Mouse (Mus musculus): ENCODE measurements around the gene C8g. TPM values are rescaled to one million over a fixed set of nuclear protein-coding genes. Genes with fewer than 3 reads are reported as not detected.

C8g gene
- polyA plus RNA-seq, 1 experiment from 2014 or later = 5.5 TPM

- Histone ChIP-seq H3K27me3 (ENCODE audit: control insufficient read depth, insufficient read depth, low read length) (no peaks in the 10 kb centered on the region), H3K4me3 (ENCODE audit: low read depth, low read length) (no peak overlapping the region), H3K36me3 (ENCODE audit: control insufficient read depth, insufficient read depth, low read length) (no peaks in the 10 kb centered on the region), H3K4me1 (replicated peaks; ENCODE audit: control insufficient read depth, insufficient read depth, low read length) (no peaks in the 10 kb centered on the region), H3K4me2 (ENCODE audit: low read depth, low read length, severe bottlenecking) (no peak overlapping the region), H3K9ac (ENCODE audit: low read length) (no peak overlapping the region), H3K27ac (ENCODE audit: low read depth, low read length) (no peak overlapping the region), H3K9me3 (ENCODE audit: control insufficient read depth, low read length) (no peaks in the 10 kb centered on the region)
- DNase-seq (ENCODE audit: low spot score) (no peak), ATAC-seq (replicated peaks; ENCODE audit: low FRiP score) (no peak)
- 82% methylated on average over 8 of the region's 8 CpGs for WGBS
Measured at GRCm38 (mm10) chr2:25450853-25451647, 50.5 kb downstream of the C8g start.

Other genes starting within 250 kb of the C8g start
- gene Tmem203, start 246.3 kb downstream of the C8g start, polyA plus RNA-seq (2014; fragmentation: Nextera tagmentation; extraction: Ambion mirVana) = 13.6 and 15.8 TPM in 2 replicates
- gene Tprn, start 239.1 kb downstream of the C8g start, polyA plus RNA-seq (2014; fragmentation: Nextera tagmentation; extraction: Ambion mirVana) = 4.6 and 7.3 TPM in 2 replicates
- 222 and 238 TPM in 2 replicates for gene Ssna1, start 229.3 kb downstream of the C8g start, polyA plus RNA-seq (2014; fragmentation: Nextera tagmentation; extraction: Ambion mirVana)
- 116 and 126 TPM in 2 replicates for gene Anapc2, start 229.2 kb downstream of the C8g start, polyA plus RNA-seq (2014; fragmentation: Nextera tagmentation; extraction: Ambion mirVana)
- gene Tmem210, start 213.6 kb downstream of the C8g start, polyA plus RNA-seq (2014; fragmentation: Nextera tagmentation; extraction: Ambion mirVana) = not detected in 2 replicates
- not detected in 2 replicates for gene Lrrc26, start 211.8 kb downstream of the C8g start, polyA plus RNA-seq (2014; fragmentation: Nextera tagmentation; extraction: Ambion mirVana)
- gene Grin1, start 182.5 kb downstream of the C8g start, polyA plus RNA-seq (2014; fragmentation: Nextera tagmentation; extraction: Ambion mirVana) = 1.7 and 2.1 TPM in 2 replicates
- 75.7 and 77.8 TPM in 2 replicates for gene Man1b1, start 169.4 kb downstream of the C8g start, polyA plus RNA-seq (2014; fragmentation: Nextera tagmentation; extraction: Ambion mirVana)
- 20.1 and 20.5 TPM in 2 replicates for gene Dpp7, start 145.4 kb downstream of the C8g start, polyA plus RNA-seq (2014; fragmentation: Nextera tagmentation; extraction: Ambion mirVana)
- 3.1 and 5.4 TPM in 2 replicates for gene Uap1l1, start 136.0 kb downstream of the C8g start, polyA plus RNA-seq (2014; fragmentation: Nextera tagmentation; extraction: Ambion mirVana)
- 79.0 and 85.0 TPM in 2 replicates for gene Sapcd2, start 129.4 kb downstream of the C8g start, polyA plus RNA-seq (2014; fragmentation: Nextera tagmentation; extraction: Ambion mirVana)
- gene Entpd2, start 105.8 kb downstream of the C8g start, polyA plus RNA-seq (2014; fragmentation: Nextera tagmentation; extraction: Ambion mirVana) = 0.23 TPM in 1 of 2 replicates, not detected in the other
- 120 and 128 TPM in 2 replicates for gene Npdc1, start 102.4 kb downstream of the C8g start, polyA plus RNA-seq (2014; fragmentation: Nextera tagmentation; extraction: Ambion mirVana)
- not detected in 2 replicates for gene Fut7, start 78.5 kb downstream of the C8g start, polyA plus RNA-seq (2014; fragmentation: Nextera tagmentation; extraction: Ambion mirVana)
- gene Abca2, start 73.0 kb downstream of the C8g start, polyA plus RNA-seq (2014; fragmentation: Nextera tagmentation; extraction: Ambion mirVana) = 9.9 and 10.2 TPM in 2 replicates
- 0.61 and 0.77 TPM in 2 replicates for gene Clic3, start 44.9 kb downstream of the C8g start, polyA plus RNA-seq (2014; fragmentation: Nextera tagmentation; extraction: Ambion mirVana)
- gene Paxx, start 40.6 kb downstream of the C8g start, polyA plus RNA-seq (2014; fragmentation: Nextera tagmentation; extraction: Ambion mirVana) = 22.9 and 24.2 TPM in 2 replicates
- gene Ptgds, start 31.7 kb downstream of the C8g start, polyA plus RNA-seq (2014; fragmentation: Nextera tagmentation; extraction: Ambion mirVana) = 0.69 and 0.73 TPM in 2 replicates
- not detected in 2 replicates for gene Lcn12, start 7.8 kb downstream of the C8g start, polyA plus RNA-seq (2014; fragmentation: Nextera tagmentation; extraction: Ambion mirVana)
- gene Fbxw5, start 969 bp downstream of the C8g start, polyA plus RNA-seq (2014; fragmentation: Nextera tagmentation; extraction: Ambion mirVana) = 96.1 and 102 TPM in 2 replicates
- 37.2 and 40.1 TPM in 2 replicates for gene Traf2, start 45.2 kb upstream of the C8g start, polyA plus RNA-seq (2014; fragmentation: Nextera tagmentation; extraction: Ambion mirVana)
- gene Edf1, start 56.1 kb upstream of the C8g start, polyA plus RNA-seq (2014; fragmentation: Nextera tagmentation; extraction: Ambion mirVana) = 353 and 371 TPM in 2 replicates
- gene Mamdc4, start 73.1 kb upstream of the C8g start, polyA plus RNA-seq (2014; fragmentation: Nextera tagmentation; extraction: Ambion mirVana) = 1.3 and 5.0 TPM in 2 replicates
- 144 and 164 TPM in 2 replicates for gene Phpt1, start 73.5 kb upstream of the C8g start, polyA plus RNA-seq (2014; fragmentation: Nextera tagmentation; extraction: Ambion mirVana)
- gene Ajm1, start 80.0 kb upstream of the C8g start, polyA plus RNA-seq (2014; fragmentation: Nextera tagmentation; extraction: Ambion mirVana) = 0.28 and 0.69 TPM in 2 replicates
- gene Rabl6, start 106.8 kb upstream of the C8g start, polyA plus RNA-seq (2014; fragmentation: Nextera tagmentation; extraction: Ambion mirVana) = 77.1 and 81.5 TPM in 2 replicates
- gene Ccdc183, start 116.0 kb upstream of the C8g start, polyA plus RNA-seq (2014; fragmentation: Nextera tagmentation; extraction: Ambion mirVana) = 0.13 and 0.21 TPM in 2 replicates
- 12.6 and 17.9 TPM in 2 replicates for gene Tmem141, start 120.3 kb upstream of the C8g start, polyA plus RNA-seq (2014; fragmentation: Nextera tagmentation; extraction: Ambion mirVana)
- 0.95 and 0.97 TPM in 2 replicates for gene Fcna, start 126.3 kb upstream of the C8g start, polyA plus RNA-seq (2014; fragmentation: Nextera tagmentation; extraction: Ambion mirVana)
- not detected in 2 replicates for gene Lcn8, start 151.4 kb upstream of the C8g start, polyA plus RNA-seq (2014; fragmentation: Nextera tagmentation; extraction: Ambion mirVana)
- not detected in 2 replicates for gene Lcn5, start 156.2 kb upstream of the C8g start, polyA plus RNA-seq (2014; fragmentation: Nextera tagmentation; extraction: Ambion mirVana)
- gene Lcn6, start 175.1 kb upstream of the C8g start, polyA plus RNA-seq (2014; fragmentation: Nextera tagmentation; extraction: Ambion mirVana) = not detected in 2 replicates
- not detected in 2 replicates for gene Lcn10, start 181.0 kb upstream of the C8g start, polyA plus RNA-seq (2014; fragmentation: Nextera tagmentation; extraction: Ambion mirVana)
- gene Obp2a, start 198.3 kb upstream of the C8g start, polyA plus RNA-seq (2014; fragmentation: Nextera tagmentation; extraction: Ambion mirVana) = not detected in 2 replicates
- 68.5 and 71.2 TPM in 2 replicates for gene Bmyc, start 205.0 kb upstream of the C8g start, polyA plus RNA-seq (2014; fragmentation: Nextera tagmentation; extraction: Ambion mirVana)
- gene Obp2b, start 235.3 kb upstream of the C8g start, polyA plus RNA-seq (2014; fragmentation: Nextera tagmentation; extraction: Ambion mirVana) = not detected in 2 replicates